Mouse (Mus musculus) kidney, embryonic 14.5 days (tissue): ENCODE measurements around the gene Olfr1368. TPM values are rescaled to one million over a fixed set of nuclear protein-coding genes. Genes with fewer than 3 reads are reported as not detected.
"Not testable (repeated sequence)": the region's sequence is repeated elsewhere in the genome, so short reads cannot be mapped to it uniquely, and the experiment has no call there.

Experiments used
- ATAC-seq: fragments of 200-750 bp; cut with Nextera tagmentation; 2 replicates; pipeline ENCODE4 v1.8.0; 2017; ENCODE audit warnings: moderate number of reproducible peaks, mild to moderate bottlenecking, moderate TSS enrichment, moderate library complexity; ENCODE audit not compliant: low FRiP score, low TSS enrichment
- H3K27ac ChIP-seq: fragments of 300-500 bp; sonication (generic); 2 replicates; pipeline ENCODE4 v1.5.1; 2014; ENCODE audit warnings: low read depth, mild to moderate bottlenecking, low read length, moderate library complexity, mixed read lengths
- H3K27me3 ChIP-seq: fragments of 300-500 bp; sonication (generic); 2 replicates; pipeline ENCODE4 v1.6.1; 2014; ENCODE audit warnings: mild to moderate bottlenecking, low read length; ENCODE audit not compliant: control insufficient read depth, insufficient read depth
- H3K36me3 ChIP-seq: fragments of 300-500 bp; sonication (generic); 2 replicates; pipeline ENCODE4 v1.6.1; 2014; ENCODE audit warnings: low read length, mixed read lengths; ENCODE audit not compliant: control insufficient read depth, insufficient read depth
- H3K4me1 ChIP-seq: fragments of 300-500 bp; sonication (generic); 2 replicates; pipeline ENCODE4 v1.6.1; 2014; ENCODE audit warnings: low read length, mixed read lengths; ENCODE audit not compliant: control insufficient read depth, insufficient read depth
- H3K4me2 ChIP-seq: fragments of 300-500 bp; sonication (generic); replicated peaks from 2 replicates; pipeline ENCODE4 v1.6.1; 2014; ENCODE audit warnings: low read depth, mild to moderate bottlenecking, low read length
- H3K4me3 ChIP-seq: fragments of 300-500 bp; sonication (generic); 2 replicates; pipeline ENCODE4 v1.5.1; 2014; ENCODE audit warnings: mild to moderate bottlenecking, low read length
- H3K9ac ChIP-seq: fragments of 300-500 bp; sonication (generic); 2 replicates; pipeline ENCODE4 v1.6.1; 2014; ENCODE audit warnings: low read depth, mild to moderate bottlenecking, low read length, moderate library complexity
- H3K9me3 ChIP-seq: fragments of 300-500 bp; sonication (generic); 2 replicates; pipeline ENCODE4 v1.6.1; 2016; ENCODE audit warnings: low read length; ENCODE audit not compliant: control insufficient read depth
- WGBS: fragments of 180-500 bp; shearing (Covaris S2); extraction: QIAGEN DNeasy Blood & Tissue Kit; methylation state at CpG from one replicate; pipeline ENCODE4 v1.1.7; 2014; 5-methylcytosine and 5-hydroxymethylcytosine counted together
- polyA plus RNA-seq: library from polyadenylated mRNA; unstranded; fragments of >200 nt; fragmentation: Nextera tagmentation; extraction: Ambion mirVana; gene quantifications from 2 replicates; pipeline ENCODE4 v1.2.1, GENCODE M21; 2014

Olfr1368 gene
- polyA plus RNA-seq, 1 experiment from 2014 or later: not detected

- H3K27ac ChIP-seq: no peak overlapping the region
- no peaks in the 10 kb centered on the region for H3K9me3 ChIP-seq
- H3K27me3 ChIP-seq: no peaks in the 10 kb centered on the region
- no peak overlapping the region for H3K9ac ChIP-seq
- no peak overlapping the region for H3K4me2 ChIP-seq
- no peaks in the 10 kb centered on the region for H3K4me1 ChIP-seq
- H3K4me3 ChIP-seq: no peak overlapping the region
- 89% methylated on average over 4 of the region's 4 CpGs for WGBS
- ATAC-seq: no peak
- H3K36me3 ChIP-seq: no peaks in the 10 kb centered on the region
These were observed 31.5 kb downstream of the Olfr1368 start for GRCm38 (mm10) chr13:21114121-21114520.

- not testable (repeated sequence) for H3K4me2 ChIP-seq, H3K4me1 ChIP-seq, H3K9me3 ChIP-seq, H3K4me3 ChIP-seq, H3K27me3 ChIP-seq, H3K27ac ChIP-seq, H3K9ac ChIP-seq, H3K36me3 ChIP-seq, ATAC-seq
- WGBS: 81% methylated on average over 3 of the region's 3 CpGs
These were observed 34.5 kb downstream of the Olfr1368 start, which contains the start of gene Olfr1369-ps1 for GRCm38 (mm10) chr13:21111183-21111582. Gene Olfr1369-ps1, plus strand, starts transcription at chr13:21111483.

GRCm38 (mm10) chr13:21110441-21110840 is 35.2 kb downstream of the Olfr1368 start:
- Histone ChIP-seq H3K36me3 (no peaks in the 10 kb centered on the region), H3K4me3 (no peak overlapping the region), H3K4me2 (no peak overlapping the region), H3K27me3 (no peaks in the 10 kb centered on the region), H3K4me1 (no peaks in the 10 kb centered on the region), H3K9me3 (no peaks in the 10 kb centered on the region), H3K9ac (no peak overlapping the region), H3K27ac (no peak overlapping the region)
- 88% methylated on average over 6 of the region's 6 CpGs for WGBS
- no peak for ATAC-seq

GRCm38 (mm10) chr13:21109759-21110158 is 35.9 kb downstream of the Olfr1368 start:
- H3K27ac ChIP-seq: no peak overlapping the region
- no peaks in the 10 kb centered on the region for H3K9me3 ChIP-seq
- H3K9ac ChIP-seq: no peak overlapping the region
- WGBS: 95% methylated on average over 3 of the region's 3 CpGs
- no peak for ATAC-seq
- H3K4me1 ChIP-seq: no peaks in the 10 kb centered on the region
- no peaks in the 10 kb centered on the region for H3K36me3 ChIP-seq
- H3K27me3 ChIP-seq: no peaks in the 10 kb centered on the region
- H3K4me2 ChIP-seq: no peak overlapping the region
- no peak overlapping the region for H3K4me3 ChIP-seq

Other genes starting within 250 kb of the Olfr1368 start
- gene Olfr1370, start 70.9 kb downstream of the Olfr1368 start, polyA plus RNA-seq: not detected in 2 replicates
- gene Olfr1369-ps1, start 34.4 kb downstream of the Olfr1368 start, polyA plus RNA-seq: 0.06 TPM in 1 of 2 replicates, not detected in the other
- not detected in 2 replicates for gene Olfr263, start 16.2 kb downstream of the Olfr1368 start, polyA plus RNA-seq
- gene Trim27, start 33.6 kb upstream of the Olfr1368 start, polyA plus RNA-seq: 145 and 164 TPM in 2 replicates
- not detected in 2 replicates for gene Gpx5, start 146.9 kb upstream of the Olfr1368 start, polyA plus RNA-seq
- 3.4 and 3.9 TPM in 2 replicates for gene Gpx6, start 166.3 kb upstream of the Olfr1368 start, polyA plus RNA-seq
- not detected in 2 replicates for gene Olfr1367, start 201.0 kb upstream of the Olfr1368 start, polyA plus RNA-seq
- gene Zscan12, start 217.0 kb upstream of the Olfr1368 start, polyA plus RNA-seq: 10.9 and 15.5 TPM in 2 replicates